Mouse (Mus musculus) spleen, adult 2 months (tissue): ENCODE results near the gene Oaz3.

Experiments
- CTCF ChIP-seq: fragments of 200-500 bp; IDR thresholded peaks from 2 replicates; pipeline ENCODE4 v1.5.1; 2011; ENCODE audit warnings: mild to moderate bottlenecking, inconsistent platforms; ENCODE audit not compliant: insufficient read depth, insufficient read length, insufficient replicate concordance; ENCODE audit errors: extremely low read depth
- POLR2A ChIP-seq: fragments of 200-500 bp; IDR thresholded peaks from 2 replicates; pipeline ENCODE4 v1.6.1; 2011; ENCODE audit warnings: low read depth, low read length, inconsistent platforms

DNA sequence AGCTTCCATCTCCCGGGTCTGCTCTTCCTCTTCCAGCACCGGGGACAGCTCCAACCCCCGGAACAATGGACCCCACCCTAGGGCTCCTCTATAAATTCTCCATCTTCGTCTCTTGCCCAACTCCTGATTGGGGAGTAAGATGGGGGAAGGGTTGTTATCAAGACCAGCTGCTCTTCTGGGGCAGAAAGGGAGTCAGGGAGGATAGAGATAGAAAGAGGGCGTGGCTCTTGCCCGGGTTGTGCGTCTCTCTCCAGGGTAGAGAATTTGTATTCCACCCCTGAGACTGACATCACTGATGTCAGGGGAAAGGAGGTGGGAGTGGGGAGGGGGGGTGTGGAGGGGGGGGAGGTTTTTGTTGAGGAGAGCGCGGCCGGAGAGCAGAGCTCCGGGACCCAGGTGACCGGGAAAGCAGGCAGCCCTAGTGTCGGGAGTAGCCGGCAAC, 34.3 kb upstream of the Oaz3 start, which contains the start of gene Celf3:
- TF ChIP-seq CTCF (no peak), POLR2A (no peak)
